Mouse (Mus musculus) gastrocnemius, adult 2 months (tissue): Measurements from ENCODE around the gene Acvrl1. TPM values are rescaled to one million over a fixed set of nuclear protein-coding genes. Genes with fewer than 3 reads are reported as not detected.

ENCODE experiments used
- DNase-seq: peaks from one replicate; pipeline ENCODE4 v3.0.0; 2022
- H3K27ac ChIP-seq: fragments of 200-600 bp; 2 replicates; pipeline ENCODE4 v1.8.1; 2022; ENCODE audit warnings: mild to moderate bottlenecking
- H3K4me3 ChIP-seq: fragments of 200-600 bp; 2 replicates; pipeline ENCODE4 v1.8.1; 2022; ENCODE audit warnings: mild to moderate bottlenecking, moderate library complexity
- CTCF ChIP-seq: fragments of 200-600 bp; IDR thresholded peaks from 2 replicates; pipeline ENCODE4 v1.8.1; 2022; ENCODE audit warnings: antibody characterized with exemption, mild to moderate bottlenecking, moderate library complexity
- intact Hi-C: fragments of 180-260 bp; cut with DNase I; formaldehyde crosslinking; loops from one replicate; pipeline ENCODE4 v1.15.1; 2025
- long read RNA-seq, 2 experiments: library from polyadenylated mRNA; stranded (forward); transcript quantifications; one replicate each; pipeline ENCODE4 v2.0.0; 2021
- total RNA-seq, 2 experiments: library from RNA; stranded (reverse); gene quantifications; 2 replicates each; pipeline ENCODE4 v1.2.3; 2021

Gene Acvrl1
- total RNA-seq, result 10 to 100 TPM; 10.2 to 14.5 TPM
- long read RNA-seq, experiment 1, partial matches to known transcripts, result 6 of 8 reads
- long read RNA-seq, experiment 1, other reads (novel, unspliced or antisense), result 2 of 8 reads
- long read RNA-seq, experiment 2, partial matches to known transcripts, result 6 of 8 reads
- long read RNA-seq, experiment 2, other reads (novel, unspliced or antisense), result 0 of 8 reads

GRCm38 (mm10) chr15:101128181-101129089 is at the start of gene Acvrl1:
Gene Acvrl1, plus strand, starts transcription at chr15:101128522.
- peak; percentile 79 for DNase-seq
- TF ChIP-seq CTCF, result no peak
- H3K4me3 ChIP-seq, result peak within 1 kb of the TSS; percentile 85
- intact Hi-C loops, result no loop called here
- peak within 1 kb of the TSS; percentile 95 for H3K27ac ChIP-seq

GRCm38 (mm10) chr15:101078731-101079156 is 49.6 kb upstream of the Acvrl1 start:
- Histone ChIP-seq H3K27ac (peak overlapping the region; percentile 85), H3K4me3 (peak overlapping the region; percentile 88)
- peak; percentile 93 for DNase-seq
- peak; percentile 3; the same call in 1 of the 2 replicates for TF ChIP-seq CTCF
- intact Hi-C loops, result no loop called here

- peak overlapping the region; percentile 85 for H3K27ac ChIP-seq
- intact Hi-C loops, result no loop called here
- H3K4me3 ChIP-seq, result no peak overlapping the region
- TF ChIP-seq CTCF, result no peak
- no peak for DNase-seq
These were observed 48.2 kb upstream of the Acvrl1 start for GRCm38 (mm10) chr15:101080031-101080520.

GRCm38 (mm10) chr15:101081035-101081548 is 47.2 kb upstream of the Acvrl1 start:
- intact Hi-C loops, result no loop called here
- no peak for TF ChIP-seq CTCF
- H3K4me3 ChIP-seq, result no peak overlapping the region
- H3K27ac ChIP-seq, result peak overlapping the region; percentile 85
- peak; percentile 38 for DNase-seq

- peak; percentile 53 for DNase-seq
- no peak for TF ChIP-seq CTCF
- H3K27ac ChIP-seq, result peak overlapping the region; percentile 53
- intact Hi-C loops, result no loop called here
- no peak overlapping the region for H3K4me3 ChIP-seq
These were observed 46.1 kb upstream of the Acvrl1 start for GRCm38 (mm10) chr15:101082236-101082635.

GRCm38 (mm10) chr15:101084499-101084898 is 43.8 kb upstream of the Acvrl1 start:
- TF ChIP-seq CTCF, result no peak
- no peak for DNase-seq
- intact Hi-C loops, result no loop called here
- no peak overlapping the region for H3K27ac ChIP-seq
- H3K4me3 ChIP-seq, result no peak overlapping the region

- H3K4me3 ChIP-seq, result no peak overlapping the region
- DNase-seq, result no peak
- peak overlapping the region; percentile 76 for H3K27ac ChIP-seq
- no peak for TF ChIP-seq CTCF
- intact Hi-C loops, result no loop called here
These were observed 41.9 kb upstream of the Acvrl1 start for GRCm38 (mm10) chr15:101086451-101086850.

GRCm38 (mm10) chr15:101086956-101087355 is 41.4 kb upstream of the Acvrl1 start:
- intact Hi-C loops, result no loop called here
- Histone ChIP-seq H3K27ac (peak overlapping the region; percentile 76), H3K4me3 (no peak overlapping the region)
- no peak for TF ChIP-seq CTCF
- peak; percentile 89 for DNase-seq

- Histone ChIP-seq H3K4me3 (no peak overlapping the region), H3K27ac (no peak overlapping the region)
- intact Hi-C loops, result no loop called here
- no peak for TF ChIP-seq CTCF
- no peak for DNase-seq
These were observed 40.0 kb upstream of the Acvrl1 start for GRCm38 (mm10) chr15:101088291-101088690.

GRCm38 (mm10) chr15:101091551-101091950 is 36.8 kb upstream of the Acvrl1 start:
- Histone ChIP-seq H3K4me3 (no peak overlapping the region), H3K27ac (no peak overlapping the region)
- no peak for TF ChIP-seq CTCF
- intact Hi-C loops, result no loop called here
- DNase-seq, result no peak

GRCm38 (mm10) chr15:101092121-101092828 is 36.0 kb upstream of the Acvrl1 start:
- Histone ChIP-seq H3K27ac (peak overlapping the region; percentile 73), H3K4me3 (peak overlapping the region; percentile 40)
- intact Hi-C loops, result no loop called here
- no peak for DNase-seq
- TF ChIP-seq CTCF, result no peak

- Histone ChIP-seq H3K27ac (peak overlapping the region; percentile 73), H3K4me3 (peak overlapping the region; percentile 40)
- no peak for TF ChIP-seq CTCF
- DNase-seq, result peak; percentile 68
- intact Hi-C loops, result no loop called here
These were observed 35.3 kb upstream of the Acvrl1 start for GRCm38 (mm10) chr15:101092829-101093648.
